ENCODE assay signal across 12 mouse cellular contexts in the genomic region with DNA sequence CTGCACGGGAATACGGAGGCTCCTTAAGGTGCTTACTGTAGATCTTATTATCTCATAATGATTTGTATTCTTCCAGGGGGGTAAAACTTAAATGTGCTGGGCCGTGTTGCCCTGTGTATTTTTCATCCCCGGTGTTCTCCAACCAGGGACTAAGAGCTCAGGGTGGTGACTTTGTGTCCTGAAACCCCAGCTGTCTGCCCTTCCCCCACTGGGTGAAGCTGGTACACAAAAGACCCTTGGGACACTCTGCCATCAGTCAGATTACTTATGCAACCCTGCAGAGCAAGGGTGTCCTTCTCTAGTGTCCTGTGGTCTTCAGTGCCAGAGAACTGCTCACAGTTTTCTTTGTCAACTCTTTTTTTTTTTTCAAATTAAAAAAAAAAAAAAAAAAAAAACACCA.
DNase-seq lines count a peak whose midpoint lies in the region; ATAC-seq and TF ChIP-seq lines count a peak whose summit lies in the region.
"Had no signal": no experiment of that assay in that cellular context is flagged by ENCODE, and none has a peak within 500 bp of the region (broad histone marks: within the 10 kb centered on the region; RNA-seq: fewer than 3 reads in every experiment).

No protein-coding gene starts in this region.

- no peak overlapping the region for H3K9ac ChIP-seq in midbrain, embryonic 15.5 days
- no peak overlapping the region for H3K9ac ChIP-seq in kidney, embryonic 14.5 days (ENCODE audit: low read depth, low read length)
- H3K9ac ChIP-seq: liver, postnatal 0 days had no signal

- no peaks in the 10 kb centered on the region for H3K9me3 ChIP-seq in heart, embryonic 10.5 days
- no peaks in the 10 kb centered on the region for H3K9me3 ChIP-seq in midbrain, embryonic 10.5 days (replicated peaks)
- H3K9me3 ChIP-seq in midbrain, embryonic 15.5 days = no peaks in the 10 kb centered on the region
- no peaks in the 10 kb centered on the region for H3K9me3 ChIP-seq in kidney, embryonic 14.5 days (ENCODE audit: control insufficient read depth, low read length)

- no peak overlapping the region for H3K27ac ChIP-seq in cerebellum, adult 2 months (ENCODE audit: insufficient read depth, low read length)
- H3K27ac ChIP-seq in heart, embryonic 10.5 days = 0 out of 2 replicates have a peak overlapping the region, but pooled peaks have one; percentile 91
- peak overlapping the region; percentile 57; the same call in 1 of the 2 replicates for H3K27ac ChIP-seq in midbrain, embryonic 10.5 days (replicated peaks)
- no peak overlapping the region for H3K27ac ChIP-seq in midbrain, embryonic 15.5 days
- no peak overlapping the region for H3K27ac ChIP-seq in kidney, embryonic 14.5 days (ENCODE audit: low read depth, low read length)

- H3K4me2 ChIP-seq in midbrain, embryonic 15.5 days = no peak overlapping the region
- no peak overlapping the region for H3K4me2 ChIP-seq in kidney, embryonic 14.5 days (replicated peaks; ENCODE audit: low read depth, low read length)

- no peaks in the 10 kb centered on the region for H3K36me3 ChIP-seq in heart, embryonic 10.5 days
- no peaks in the 10 kb centered on the region for H3K36me3 ChIP-seq in midbrain, embryonic 10.5 days
- no peaks in the 10 kb centered on the region for H3K36me3 ChIP-seq in midbrain, embryonic 15.5 days (replicated peaks)
- no peaks in the 10 kb centered on the region for H3K36me3 ChIP-seq in kidney, embryonic 14.5 days (ENCODE audit: control insufficient read depth, insufficient read depth, low read length)

- TF ChIP-seq CTCF in cerebellum, adult 2 months (IDR thresholded peaks at IDR 0.05; ENCODE audit: borderline replicate concordance, insufficient read depth, low read depth, low read length) = no peak

- no peak for TF ChIP-seq POLR2A in cerebellum, adult 2 months (IDR thresholded peaks at IDR 0.05; ENCODE audit: borderline replicate concordance, insufficient read depth, low read length)

- WGBS in cerebellum, adult 2 months = 31% methylated on average over 4 of the region's 4 CpGs
- 69% methylated on average over 4 of the region's 4 CpGs for WGBS in heart, embryonic 10.5 days
- WGBS in midbrain, embryonic 10.5 days = 78% methylated on average over 4 of the region's 4 CpGs
- 52% methylated on average over 4 of the region's 4 CpGs for WGBS in midbrain, embryonic 15.5 days
- WGBS in kidney, embryonic 14.5 days = 92% methylated on average over 4 of the region's 4 CpGs

- H3K4me3 ChIP-seq in cerebellum, adult 2 months (replicated peaks; ENCODE audit: insufficient read depth, low read depth, low read length) = no peak overlapping the region
- peak overlapping the region; percentile 18; the same call in 1 of the 2 replicates for H3K4me3 ChIP-seq in heart, embryonic 10.5 days
- H3K4me3 ChIP-seq in midbrain, embryonic 10.5 days = no peak overlapping the region
- H3K4me3 ChIP-seq in midbrain, embryonic 15.5 days = no peak overlapping the region
- H3K4me3 ChIP-seq in kidney, embryonic 14.5 days (ENCODE audit: low read length) = no peak overlapping the region

- ATAC-seq in midbrain, embryonic 15.5 days (replicated peaks) = no peak
- ATAC-seq in kidney, embryonic 14.5 days (ENCODE audit: low FRiP score, low TSS enrichment) = no peak
- ATAC-seq: liver, postnatal 0 days had no signal

- H3K27me3 ChIP-seq in cerebellum, adult 2 months (ENCODE audit: control insufficient read depth, insufficient read depth, low read length) = no peaks in the 10 kb centered on the region
- H3K27me3 ChIP-seq in heart, embryonic 10.5 days (ENCODE audit: insufficient read depth, poor library complexity, severe bottlenecking) = no peaks in the 10 kb centered on the region
- H3K27me3 ChIP-seq in midbrain, embryonic 10.5 days (ENCODE audit: low read depth, poor library complexity, severe bottlenecking) = no peaks in the 10 kb centered on the region
- no peaks in the 10 kb centered on the region for H3K27me3 ChIP-seq in midbrain, embryonic 15.5 days (replicated peaks)
- no peaks in the 10 kb centered on the region for H3K27me3 ChIP-seq in kidney, embryonic 14.5 days (ENCODE audit: control insufficient read depth, insufficient read depth, low read length)

- H3K4me1 ChIP-seq in cerebellum, adult 2 months (ENCODE audit: control insufficient read depth, insufficient read depth, low read length) = peaks cover 34% of the 10 kb centered on the region
- peaks cover 87% of the 10 kb centered on the region for H3K4me1 ChIP-seq in heart, embryonic 10.5 days
- peaks cover 75% of the 10 kb centered on the region for H3K4me1 ChIP-seq in midbrain, embryonic 10.5 days
- H3K4me1 ChIP-seq in midbrain, embryonic 15.5 days = peaks cover 68% of the 10 kb centered on the region
- peaks cover 32% of the 10 kb centered on the region for H3K4me1 ChIP-seq in kidney, embryonic 14.5 days (ENCODE audit: control insufficient read depth, insufficient read depth, low read length)

- peak; percentile 33 to 34 for DNase-seq in cerebellum, adult 2 months
- no peak for DNase-seq in cerebellum, postnatal 10 days
- DNase-seq in heart, embryonic 10.5 days (ENCODE audit: low spot score) = no peak
- no peak for DNase-seq in heart, adult 8-10 months (ENCODE audit: low spot score)
- DNase-seq in midbrain, embryonic 10.5 days (ENCODE audit: low spot score) = no peak
- DNase-seq in embryo, embryonic 11 days = no peak
- DNase-seq: cerebellum, adult 11 months; kidney, adult 18-20 months; kidney, postnatal 36 days; liver, postnatal 0 days had no signal

Comparison
In these comparisons a context has a peak if more than half of its experiments do, and no peak if none do; other contexts are left out.
1. DNase-seq: peak in cerebellum, adult 2 months (2 of 2); none in cerebellum, postnatal 10 days (0 of 2), heart, embryonic 10.5 days (single experiment), heart, adult 8-10 months (single experiment), midbrain, embryonic 10.5 days (single experiment) and embryo, embryonic 11 days (single experiment).
2. H3K27ac ChIP-seq: peak in heart, embryonic 10.5 days (single experiment) and midbrain, embryonic 10.5 days (single experiment); none in cerebellum, adult 2 months (single experiment), midbrain, embryonic 15.5 days (single experiment) and kidney, embryonic 14.5 days (single experiment).